Mouse (Mus musculus): ENCODE measurements around the gene Yaf2.
A peak's percentile ranks its signal among the peaks of the same experiment; 100 is the strongest.
"Not testable (repeated sequence)": the region's sequence is repeated elsewhere in the genome, so short reads cannot be mapped to it uniquely, and the experiment has no call there.

Gene Yaf2

DNA sequence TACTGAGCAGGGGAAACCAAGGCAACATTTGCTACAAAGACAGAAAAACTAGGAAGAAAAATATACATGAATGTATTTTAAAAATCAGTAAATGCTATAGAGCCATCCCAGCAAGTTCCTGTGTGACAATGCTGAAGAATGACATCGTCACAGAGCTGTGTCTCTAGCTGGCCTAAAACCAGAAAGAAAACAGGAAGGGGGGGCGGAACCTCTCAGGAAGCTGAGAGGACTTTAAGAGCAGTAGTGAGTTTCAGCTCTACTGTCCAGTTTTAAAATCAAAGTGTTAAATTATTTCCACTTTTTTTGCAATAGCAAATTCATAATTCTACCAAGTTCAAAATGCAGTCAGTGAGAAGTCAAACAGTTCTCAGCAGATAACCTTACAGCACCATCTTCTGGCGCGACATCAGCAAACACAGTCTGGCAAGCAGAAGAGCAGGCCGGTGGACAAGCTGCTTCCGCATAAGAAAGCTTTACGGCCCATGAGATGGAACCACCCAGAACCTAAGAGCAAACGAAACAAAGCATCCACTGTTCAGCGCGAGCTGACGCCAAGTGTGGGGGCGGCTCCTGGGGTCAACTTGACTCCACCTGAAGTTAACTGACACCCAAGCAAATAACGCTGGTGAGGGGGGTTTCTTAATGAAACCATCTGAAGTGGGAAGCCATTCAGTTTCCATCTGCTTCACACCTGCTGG is 85.0 kb downstream of the Yaf2 start:
- DNase-seq = peak in 1 of 2 experiments; percentile 33

DNA sequence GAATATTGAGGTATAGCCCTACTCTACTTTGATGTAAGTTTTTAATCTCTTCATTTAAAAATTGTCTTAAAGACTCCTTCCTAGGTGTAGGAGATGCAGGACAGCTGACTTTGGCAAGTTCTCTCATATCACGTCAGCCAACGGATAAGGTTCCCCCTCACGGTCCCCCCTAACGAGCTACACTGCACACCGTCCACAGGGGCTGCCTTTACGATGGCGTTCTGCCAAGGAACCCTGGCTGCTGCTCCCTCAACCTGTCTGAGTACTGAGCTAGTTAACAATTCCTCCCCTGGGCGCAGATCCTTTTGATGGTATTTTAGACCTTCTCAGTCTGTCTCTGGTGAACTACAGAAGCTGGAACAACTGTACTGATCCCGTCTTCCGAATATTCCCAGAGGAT is 93.5 kb downstream of the Yaf2 start:
- DNase-seq = no peak

DNA sequence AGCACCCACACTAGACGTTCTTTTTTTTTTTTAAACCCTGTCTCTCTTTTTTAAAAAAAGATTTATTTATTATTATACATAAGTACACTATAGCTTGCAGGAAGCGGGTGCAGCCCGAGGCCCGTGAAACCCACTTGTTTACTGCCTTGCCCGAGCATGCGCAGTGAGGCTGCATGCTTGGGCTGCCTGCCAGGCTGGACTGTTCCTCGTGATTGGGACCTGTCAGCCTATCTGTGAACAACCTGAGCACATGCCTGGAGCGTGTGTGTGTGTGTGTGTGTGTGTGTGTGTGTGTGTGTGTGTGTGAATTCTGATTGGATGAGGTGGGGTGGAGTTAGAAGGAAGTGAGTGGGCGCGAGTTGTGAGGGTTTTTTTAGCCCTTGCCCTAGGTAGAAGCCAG is 100.3 kb downstream of the Yaf2 start:
- DNase-seq = not testable (repeated sequence)

All from kidney, postnatal 25 days (tissue).